Mouse (Mus musculus) urinary bladder, adult 18-20 months (tissue): ENCODE measurements around the gene Xdh.
"Not testable (repeated sequence)": the region's sequence is repeated elsewhere in the genome, so short reads cannot be mapped to it uniquely, and the experiment has no call there.

Experiments used
- DNase-seq, 2 experiments: peaks; one replicate each; pipeline ENCODE4 v3.0.0; 2022; ENCODE audit warnings: low spot score in 2 of 2, mixed read lengths in 2 of 2

Gene Xdh

GRCm38 (mm10) chr17:73882194-73882593 is 67.8 kb downstream of the Xdh start:
- peak; percentile 43 to 62 for DNase-seq

DNA sequence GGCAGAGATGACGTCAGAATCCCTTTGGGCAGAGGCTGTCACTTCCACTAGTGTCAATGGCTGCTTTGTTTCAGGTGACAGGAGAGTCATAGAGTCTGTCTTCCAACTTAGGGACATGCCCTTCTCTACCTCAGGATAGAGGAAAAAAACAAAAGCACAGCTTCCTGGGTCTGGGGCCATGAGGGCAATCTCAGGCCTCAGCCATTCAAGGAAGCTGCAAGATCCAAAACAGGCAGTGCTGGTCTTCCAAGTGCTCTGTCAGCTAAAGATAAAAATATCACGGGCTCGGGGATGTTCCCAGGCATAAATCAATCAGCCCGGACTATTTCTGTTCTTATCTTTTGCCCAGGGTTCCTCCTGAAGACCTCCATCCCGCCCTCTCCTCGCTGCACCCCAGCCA is 68.7 kb downstream of the Xdh start:
- no peak for DNase-seq

GRCm38 (mm10) chr17:73880286-73880685 is 69.7 kb downstream of the Xdh start:
- DNase-seq = no peak

GRCm38 (mm10) chr17:73879262-73879916 is 70.6 kb downstream of the Xdh start:
- DNase-seq = no peak

DNA sequence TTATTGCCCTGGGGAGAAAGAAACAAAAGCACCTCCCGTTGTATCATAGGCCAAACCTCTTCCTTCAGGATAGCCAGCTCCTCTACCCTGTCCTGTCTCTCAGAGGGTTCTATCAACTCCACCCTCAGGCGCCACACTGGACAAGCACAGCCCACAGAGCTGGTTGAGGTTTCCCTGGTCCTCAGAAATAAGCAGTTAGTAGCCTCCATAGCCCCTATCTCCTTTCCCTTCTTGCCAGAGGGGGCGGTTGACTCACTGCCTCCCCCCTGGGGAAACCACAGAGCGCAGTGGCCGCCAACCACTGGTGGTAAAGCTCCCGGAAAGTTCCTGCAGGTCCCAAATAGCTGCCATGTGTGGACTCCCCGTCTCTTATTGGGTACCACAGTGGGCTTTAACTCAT is 74.3 kb downstream of the Xdh start:
- no peak for DNase-seq

- no peak for DNase-seq
These were observed 74.7 kb downstream of the Xdh start for GRCm38 (mm10) chr17:73875268-73875667.

DNA sequence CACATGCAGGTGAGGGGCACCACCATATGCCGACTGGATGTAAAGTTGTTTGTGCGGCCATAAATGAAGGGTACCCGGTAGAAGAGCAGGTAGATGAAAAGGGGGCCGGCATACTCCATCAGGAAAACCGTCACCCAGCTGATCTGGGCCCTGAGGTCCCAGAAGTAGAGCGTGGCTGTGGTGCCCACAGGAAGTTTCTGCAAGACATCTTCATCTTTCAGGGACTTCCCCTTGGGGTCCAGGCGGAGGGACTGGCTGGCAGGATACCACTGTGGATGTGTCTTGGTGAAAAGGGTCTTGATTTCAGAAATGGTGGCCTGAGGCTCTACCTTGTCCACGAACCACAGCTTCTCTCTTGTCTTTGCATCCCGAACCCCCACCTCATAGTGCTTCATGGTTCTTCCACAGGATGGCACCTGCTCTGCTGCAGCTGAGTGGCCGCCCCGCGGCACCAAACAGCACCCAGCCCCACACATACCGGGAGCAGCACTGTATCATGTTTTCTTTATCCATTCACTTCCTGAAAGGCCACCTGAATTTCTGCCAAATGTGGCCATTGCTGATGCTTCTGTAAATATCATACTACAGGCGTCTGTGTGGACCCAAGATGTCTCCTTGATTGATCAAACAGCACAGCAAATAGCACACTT is 78.9 kb downstream of the Xdh start:
- no peak for DNase-seq

DNA sequence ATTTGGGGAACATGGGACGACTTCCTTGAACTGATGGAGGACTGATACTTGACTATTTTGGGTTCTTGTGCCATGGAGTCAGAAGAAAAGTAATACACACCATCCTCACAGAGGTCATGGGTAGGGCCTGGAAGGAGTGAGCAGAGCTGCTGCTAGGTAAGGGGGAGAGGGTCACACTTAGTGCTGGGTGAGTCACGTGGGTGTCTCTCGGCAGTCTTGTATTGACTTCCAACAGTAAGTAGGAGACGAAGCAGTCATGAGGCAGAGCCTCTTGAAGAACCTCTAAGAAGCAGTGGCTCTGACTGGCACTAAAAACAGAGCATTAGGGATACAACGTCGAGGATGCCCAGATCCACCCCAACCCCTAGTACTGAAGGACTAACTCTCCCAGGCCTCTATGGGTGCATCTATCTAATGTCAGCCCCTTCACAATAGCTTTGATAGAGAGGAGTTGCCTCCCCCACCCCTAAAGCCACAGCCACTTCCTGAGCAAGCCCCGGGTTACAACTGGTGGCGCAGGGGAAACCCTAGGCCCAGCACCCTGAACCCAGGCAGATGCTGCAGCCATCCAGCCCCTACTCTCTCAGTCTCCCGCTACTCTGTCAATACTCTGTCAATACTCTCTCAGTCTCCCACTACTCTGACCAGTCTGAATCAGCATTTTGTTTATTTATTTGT is 80.8 kb downstream of the Xdh start:
- no peak for DNase-seq

GRCm38 (mm10) chr17:73853717-73854116 is 96.3 kb downstream of the Xdh start:
- DNase-seq = no peak

GRCm38 (mm10) chr17:73853041-73853440 is 97.0 kb downstream of the Xdh start:
- no peak for DNase-seq

GRCm38 (mm10) chr17:73847399-73847798 is 102.6 kb downstream of the Xdh start:
- no peak for DNase-seq

- DNase-seq = no peak
These were observed 104.4 kb downstream of the Xdh start for GRCm38 (mm10) chr17:73845632-73846031.

GRCm38 (mm10) chr17:73842963-73843362 is 107.0 kb downstream of the Xdh start:
- no peak for DNase-seq

DNA sequence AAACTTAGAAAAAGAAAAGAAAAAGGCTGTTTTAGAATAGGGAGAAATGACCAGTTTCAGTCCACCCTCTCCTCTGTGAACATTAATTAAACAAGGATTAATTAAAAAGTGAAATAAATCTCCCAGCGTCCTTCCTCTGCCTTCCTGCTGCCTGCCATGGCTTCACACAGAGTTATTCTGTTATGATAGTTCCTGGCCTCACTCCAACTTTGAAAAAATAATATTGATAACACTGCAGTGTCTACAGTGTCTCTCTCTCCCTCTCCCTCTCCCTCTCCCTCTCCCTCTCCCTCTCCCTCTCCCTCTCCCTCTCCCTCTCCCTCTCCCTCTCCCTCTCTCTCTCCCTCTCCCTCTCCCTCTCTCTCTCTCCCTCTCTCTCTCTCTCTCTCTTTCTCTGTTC is 110.1 kb downstream of the Xdh start:
- DNase-seq = not testable (repeated sequence)

DNA sequence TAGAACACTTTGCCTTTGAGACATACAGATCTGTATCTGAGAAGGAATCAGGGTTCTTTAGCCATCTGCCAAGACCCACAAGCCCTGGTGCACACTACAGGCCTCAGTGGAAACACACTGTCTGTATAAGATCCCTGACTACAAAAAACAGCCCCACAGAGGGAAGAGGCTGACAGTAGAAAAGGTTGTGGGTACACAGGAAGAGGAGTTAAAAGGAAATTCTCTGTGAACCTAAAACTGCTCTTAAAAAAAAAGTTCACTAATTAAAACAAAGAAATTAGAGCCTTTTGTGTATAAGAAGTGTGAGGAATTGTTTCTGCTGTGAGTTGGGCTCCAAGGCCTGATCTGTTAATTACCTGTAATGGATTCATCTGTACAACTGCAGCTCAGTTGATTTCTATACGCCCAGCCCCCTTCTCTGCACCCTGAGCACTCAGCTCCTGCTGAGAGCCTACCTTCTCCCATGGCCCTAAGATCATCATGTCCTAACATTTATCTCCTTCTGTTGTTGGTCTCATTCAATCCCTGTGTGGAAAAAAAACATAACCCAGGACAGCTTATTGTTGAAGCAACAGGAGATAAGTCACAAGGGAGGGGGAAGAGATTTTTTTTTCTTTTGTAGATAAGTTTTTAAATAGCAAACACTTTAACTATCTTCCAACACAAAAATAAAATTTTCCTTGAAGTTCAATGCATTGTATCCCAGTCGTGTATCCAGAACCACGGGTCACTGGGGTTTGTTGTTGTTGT is 110.7 kb downstream of the Xdh start:
- no peak for DNase-seq

- no peak for DNase-seq
These were observed 112.8 kb downstream of the Xdh start for GRCm38 (mm10) chr17:73837244-73837643.

DNA sequence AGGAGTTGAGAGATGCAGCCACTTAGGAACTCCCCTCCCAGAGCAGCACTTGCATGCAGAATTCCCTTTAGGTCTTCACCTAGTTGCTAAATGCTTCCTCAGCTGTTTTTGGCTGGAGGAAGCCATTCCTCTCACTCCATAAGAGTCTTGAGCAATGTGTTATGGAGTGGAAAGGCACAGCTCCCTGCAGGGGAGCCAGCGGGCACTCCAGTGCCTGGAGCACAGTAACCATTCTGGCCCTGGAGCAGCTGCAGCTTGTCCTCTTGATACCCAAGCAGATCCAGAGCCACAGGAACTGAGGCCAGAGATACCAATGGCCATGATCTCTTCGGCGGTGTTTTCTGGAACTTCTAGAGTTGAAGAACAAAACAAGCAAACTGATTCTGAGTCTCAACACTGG is 113.4 kb downstream of the Xdh start:
- DNase-seq = no peak
